Mouse (Mus musculus) cortical plate, adult 2 months (tissue): ENCODE measurements at regions not wholly inside any gene's neighbourhood (a gene's known extent, or its start where the extent isn't known, plus 50 kb on each side); places are given as distances from the start of the nearest gene placed in this dataset.

Source experiments
- CTCF ChIP-seq: fragments of 200-500 bp; IDR thresholded peaks from 2 replicates; pipeline ENCODE4 v1.5.1; 2011; ENCODE audit warnings: mild to moderate bottlenecking, control low read depth, low read length; ENCODE audit not compliant: insufficient read depth; ENCODE audit errors: extremely low read depth
- POLR2A ChIP-seq: fragments of 200-500 bp; IDR thresholded peaks from 2 replicates; pipeline ENCODE4 v1.6.1; 2011; ENCODE audit warnings: mild to moderate bottlenecking, low read length, control low read depth; ENCODE audit not compliant: insufficient read depth; ENCODE audit errors: extremely low read depth

DNA sequence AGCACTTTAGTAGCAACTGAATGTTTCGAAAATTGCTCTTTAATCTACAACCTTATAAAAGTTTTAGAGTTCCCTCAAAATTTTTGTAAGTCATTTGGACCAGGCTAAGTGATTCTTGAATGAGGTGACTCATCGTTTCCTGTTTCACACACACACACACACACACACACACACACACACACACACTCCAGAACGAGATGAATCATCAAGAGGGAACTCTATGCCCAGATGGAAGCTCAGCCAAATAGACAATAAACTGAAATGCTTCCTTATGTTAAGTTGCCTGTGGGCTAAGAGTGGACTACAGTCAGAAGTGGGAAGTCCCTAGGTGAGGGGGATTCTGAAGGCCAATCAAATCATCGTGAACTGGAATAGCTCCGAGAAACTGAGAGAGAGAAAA lies 202.4 kb upstream of the Cxxc4 start:
- TF ChIP-seq POLR2A (no peak), CTCF (no peak)
